Mouse (Mus musculus) spleen, postnatal 4 days (tissue): ENCODE data around the gene Nup210l.

Source experiments
- DNase-seq, 2 experiments: peaks; one replicate each; pipeline ENCODE4 v3.0.0; 2022; ENCODE audit warnings: low spot score in 2 of 2

The Nup210l gene

GRCm38 (mm10) chr3:90159757-90160156, 55.8 kb downstream of the Nup210l start:
- no peak for DNase-seq

- DNase-seq = no peak
Observed at GRCm38 (mm10) chr3:90161541-90161940, 57.6 kb downstream of the Nup210l start.

- no peak for DNase-seq
Observed at GRCm38 (mm10) chr3:90179566-90179965, 75.6 kb downstream of the Nup210l start.

- no peak for DNase-seq
Observed at GRCm38 (mm10) chr3:90183581-90183980, 79.6 kb downstream of the Nup210l start.

GRCm38 (mm10) chr3:90190859-90191510, 87.1 kb downstream of the Nup210l start:
- no peak for DNase-seq

- DNase-seq = no peak
Observed at GRCm38 (mm10) chr3:90194759-90195158, 90.8 kb downstream of the Nup210l start.

- no peak for DNase-seq
Observed at GRCm38 (mm10) chr3:90195644-90196043, 91.7 kb downstream of the Nup210l start.

GRCm38 (mm10) chr3:90197548-90197947, 93.6 kb downstream of the Nup210l start:
- no peak for DNase-seq

GRCm38 (mm10) chr3:90202884-90203283, 99.0 kb downstream of the Nup210l start:
- DNase-seq = no peak

- no peak for DNase-seq
Observed at GRCm38 (mm10) chr3:90203619-90204018, 99.7 kb downstream of the Nup210l start.

- no peak for DNase-seq
Observed at GRCm38 (mm10) chr3:90204582-90204981, 100.7 kb downstream of the Nup210l start.

GRCm38 (mm10) chr3:90208662-90209061, 104.7 kb downstream of the Nup210l start:
- DNase-seq = no peak

- DNase-seq = no peak
Observed at GRCm38 (mm10) chr3:90209908-90210566, 106.1 kb downstream of the Nup210l start.

- DNase-seq = no peak
Observed at GRCm38 (mm10) chr3:90211475-90212398, 107.8 kb downstream of the Nup210l start.

GRCm38 (mm10) chr3:90212723-90213122, 108.8 kb downstream of the Nup210l start:
- DNase-seq = no peak

- DNase-seq = peak; percentile 83 to 90
Observed at GRCm38 (mm10) chr3:90213377-90213866, 109.5 kb downstream of the Nup210l start, which contains the start of the genes Rps27 and Rab13. Gene Rps27, minus strand, starts transcription at chr3:90213651. Gene Rab13, plus strand, starts transcription at chr3:90213695.

GRCm38 (mm10) chr3:90213956-90214684, 110.2 kb downstream of the Nup210l start:
- no peak for DNase-seq

GRCm38 (mm10) chr3:90215825-90216380, 112.0 kb downstream of the Nup210l start:
- DNase-seq = no peak

GRCm38 (mm10) chr3:90220088-90220487, 116.2 kb downstream of the Nup210l start:
- peak in 1 of 2 experiments; percentile 37 for DNase-seq

- DNase-seq = peak; percentile 41 to 74
Observed at GRCm38 (mm10) chr3:90220531-90220951, 116.6 kb downstream of the Nup210l start.

- DNase-seq = no peak
Observed at GRCm38 (mm10) chr3:90221123-90221522, 117.2 kb downstream of the Nup210l start.
